Mouse (Mus musculus) forebrain, postnatal 0 days (tissue): ENCODE data around the gene Yjefn3. TPM values are rescaled to one million over a fixed set of nuclear protein-coding genes. Genes with fewer than 3 reads are reported as not detected.

Experiments used
- ATAC-seq: fragments of 200-750 bp; cut with Nextera tagmentation; 2 replicates; pipeline ENCODE4 v1.8.0; 2017; ENCODE audit warnings: mild to moderate bottlenecking, moderate library complexity
- DNase-seq: peaks from one replicate; pipeline ENCODE4 v3.0.0-alpha.2; 2015
- H3K27ac ChIP-seq: fragments of 300-500 bp; sonication (generic); 2 replicates; pipeline ENCODE4 v1.5.1; 2014; ENCODE audit warnings: low read depth, mild to moderate bottlenecking, antibody characterized with exemption, low read length, moderate library complexity, mixed read lengths
- H3K27me3 ChIP-seq: fragments of 300-500 bp; sonication (generic); 2 replicates; pipeline ENCODE4 v1.6.1; 2014; ENCODE audit warnings: mild to moderate bottlenecking, low read length, mixed read lengths; ENCODE audit not compliant: insufficient read depth
- H3K36me3 ChIP-seq: fragments of 300-500 bp; sonication (generic); 2 replicates; pipeline ENCODE4 v1.6.1; 2014; ENCODE audit warnings: mild to moderate bottlenecking, moderate library complexity; ENCODE audit not compliant: insufficient read depth
- H3K4me1 ChIP-seq: fragments of 300-500 bp; sonication (generic); 2 replicates; pipeline ENCODE4 v1.6.1; 2014; ENCODE audit warnings: antibody characterized with exemption; ENCODE audit not compliant: insufficient read depth
- H3K4me2 ChIP-seq: fragments of 300-500 bp; sonication (generic); 2 replicates; pipeline ENCODE4 v1.6.1; 2014; ENCODE audit warnings: low read depth, mild to moderate bottlenecking, moderate library complexity
- H3K4me3 ChIP-seq: fragments of 300-500 bp; sonication (generic); 2 replicates; pipeline ENCODE4 v1.5.1; 2014; ENCODE audit warnings: low read depth, low read length, mixed read lengths
- H3K9ac ChIP-seq: fragments of 300-500 bp; sonication (generic); 2 replicates; pipeline ENCODE4 v1.6.1; 2014; ENCODE audit warnings: mild to moderate bottlenecking
- H3K9me3 ChIP-seq: fragments of 300-500 bp; sonication (generic); 2 replicates; pipeline ENCODE4 v1.6.1; 2016; ENCODE audit warnings: low read length
- CTCF ChIP-seq: sonication (generic); IDR thresholded peaks from 2 replicates; pipeline ENCODE4 v1.5.1; 2016; ENCODE audit warnings: antibody characterized with exemption, control low read depth, low read depth
- WGBS: fragments of 180-500 bp; shearing (Covaris S2); extraction: QIAGEN DNeasy Blood & Tissue Kit; methylation state at CpG from one replicate; pipeline ENCODE4 v1.1.7; 2014; 5-methylcytosine and 5-hydroxymethylcytosine counted together
- polyA plus RNA-seq: library from polyadenylated mRNA; unstranded; fragments of >200 nt; fragmentation: Nextera tagmentation; extraction: Ambion mirVana; gene quantifications from 2 replicates; pipeline ENCODE4 v1.2.1, GENCODE M21; 2015
- total RNA-seq: library from RNA; depleted of rRNA; stranded (reverse); fragments of >200 nt; gene quantifications from 2 replicates; pipeline ENCODE4 v1.2.3, GENCODE M21; 2014

The Yjefn3 gene
- total and polyA plus RNA-seq, 2 experiments from 2014 or later: 15.0 to 15.3 TPM

- Histone ChIP-seq H3K36me3 (peaks cover 5% of the 10 kb centered on the region; the same call in 1 of the 2 replicates), H3K4me3 (no peak overlapping the region), H3K4me1 (no peaks in the 10 kb centered on the region), H3K27ac (no peak overlapping the region), H3K9me3 (no peaks in the 10 kb centered on the region), H3K9ac (no peak overlapping the region), H3K4me2 (no peak overlapping the region), H3K27me3 (no peaks in the 10 kb centered on the region)
- TF ChIP-seq CTCF: no peak
- DNase-seq (no peak), ATAC-seq (no peak)
- WGBS: 92% methylated on average over 3 of the region's 3 CpGs
Observed at GRCm38 (mm10) chr8:69937466-69937865, 35.0 kb upstream of the Yjefn3 start.

- H3K27me3 ChIP-seq: no peaks in the 10 kb centered on the region
- peak overlapping the region; percentile 14; the same call in 1 of the 2 replicates for H3K9ac ChIP-seq
- no peak for TF ChIP-seq CTCF
- no peak overlapping the region for H3K4me2 ChIP-seq
- 0 out of 2 replicates have a peak overlapping the region, but pooled peaks have one; percentile 40 for H3K27ac ChIP-seq
- DNase-seq: peak; percentile 27
- H3K9me3 ChIP-seq: no peaks in the 10 kb centered on the region
- WGBS: 60% methylated on average over 7 of the region's 7 CpGs
- peak; percentile 96 for ATAC-seq
- H3K36me3 ChIP-seq: peaks cover 5% of the 10 kb centered on the region; the same call in 1 of the 2 replicates
- no peaks in the 10 kb centered on the region for H3K4me1 ChIP-seq
- H3K4me3 ChIP-seq: no peak overlapping the region
Observed at GRCm38 (mm10) chr8:69936050-69936794, 33.7 kb upstream of the Yjefn3 start.

GRCm38 (mm10) chr8:69935431-69935830 lies 32.9 kb upstream of the Yjefn3 start:
- no peak for TF ChIP-seq CTCF

GRCm38 (mm10) chr8:69934582-69934981 lies 32.1 kb upstream of the Yjefn3 start:
- Histone ChIP-seq H3K36me3 (peaks cover 5% of the 10 kb centered on the region; the same call in 1 of the 2 replicates), H3K9ac (no peak overlapping the region), H3K4me2 (no peak overlapping the region), H3K27me3 (no peaks in the 10 kb centered on the region), H3K4me1 (no peaks in the 10 kb centered on the region), H3K9me3 (no peaks in the 10 kb centered on the region), H3K4me3 (no peak overlapping the region), H3K27ac (no peak overlapping the region)
- ATAC-seq (no peak), DNase-seq (no peak)
- WGBS: 91% methylated on average over 5 of the region's 5 CpGs
- TF ChIP-seq CTCF: no peak

More at GRCm38 (mm10) chr8:69935431-69935830, 32.9 kb upstream of the Yjefn3 start:
- DNase-seq: no peak
- Histone ChIP-seq H3K9ac (no peak overlapping the region), H3K36me3 (peaks cover 5% of the 10 kb centered on the region; the same call in 1 of the 2 replicates), H3K4me2 (no peak overlapping the region), H3K4me3 (no peak overlapping the region), H3K4me1 (no peaks in the 10 kb centered on the region), H3K27ac (no peak overlapping the region), H3K27me3 (no peaks in the 10 kb centered on the region), H3K9me3 (no peaks in the 10 kb centered on the region)
- 93% methylated on average over 3 of the region's 3 CpGs for WGBS
- no peak for ATAC-seq

GRCm38 (mm10) chr8:69933811-69934210 lies 31.3 kb upstream of the Yjefn3 start:
- H3K9me3 ChIP-seq: no peaks in the 10 kb centered on the region
- no peak overlapping the region for H3K27ac ChIP-seq
- TF ChIP-seq CTCF: no peak
- H3K9ac ChIP-seq: no peak overlapping the region
- ATAC-seq (no peak), DNase-seq (no peak)
- peaks cover 5% of the 10 kb centered on the region; the same call in 1 of the 2 replicates for H3K36me3 ChIP-seq
- H3K4me1 ChIP-seq: no peaks in the 10 kb centered on the region
- H3K4me3 ChIP-seq: no peak overlapping the region
- no peak overlapping the region for H3K4me2 ChIP-seq
- 82% methylated on average over 2 of the region's 2 CpGs for WGBS
- H3K27me3 ChIP-seq: no peaks in the 10 kb centered on the region

- Histone ChIP-seq H3K9ac (no peak overlapping the region), H3K4me3 (no peak overlapping the region), H3K4me2 (no peak overlapping the region), H3K4me1 (no peaks in the 10 kb centered on the region), H3K9me3 (no peaks in the 10 kb centered on the region), H3K27ac (no peak overlapping the region), H3K27me3 (no peaks in the 10 kb centered on the region), H3K36me3 (no peaks in the 10 kb centered on the region)
- DNase-seq (no peak), ATAC-seq (no peak)
- no peak for TF ChIP-seq CTCF
Observed at GRCm38 (mm10) chr8:69926901-69927300, 24.4 kb upstream of the Yjefn3 start.

GRCm38 (mm10) chr8:69923986-69924385 lies 21.5 kb upstream of the Yjefn3 start:
- H3K4me1 ChIP-seq: peaks cover 6% of the 10 kb centered on the region
- H3K4me3 ChIP-seq: no peak overlapping the region
- WGBS: 81% methylated on average over 1 of the region's 1 CpGs
- H3K9ac ChIP-seq: no peak overlapping the region
- no peak for TF ChIP-seq CTCF
- no peaks in the 10 kb centered on the region for H3K36me3 ChIP-seq
- DNase-seq: no peak
- no peak for ATAC-seq
- no peaks in the 10 kb centered on the region for H3K9me3 ChIP-seq
- no peak overlapping the region for H3K27ac ChIP-seq
- no peaks in the 10 kb centered on the region for H3K27me3 ChIP-seq
- no peak overlapping the region for H3K4me2 ChIP-seq
